Mouse (Mus musculus): ENCODE results near the gene Gstcd. TPM values are rescaled to one million over a fixed set of nuclear protein-coding genes. Genes with fewer than 3 reads are reported as not detected.

Gene Gstcd
- total RNA-seq, 2 experiments from 2014 or later: 17.5 to 33.1 TPM

DNA sequence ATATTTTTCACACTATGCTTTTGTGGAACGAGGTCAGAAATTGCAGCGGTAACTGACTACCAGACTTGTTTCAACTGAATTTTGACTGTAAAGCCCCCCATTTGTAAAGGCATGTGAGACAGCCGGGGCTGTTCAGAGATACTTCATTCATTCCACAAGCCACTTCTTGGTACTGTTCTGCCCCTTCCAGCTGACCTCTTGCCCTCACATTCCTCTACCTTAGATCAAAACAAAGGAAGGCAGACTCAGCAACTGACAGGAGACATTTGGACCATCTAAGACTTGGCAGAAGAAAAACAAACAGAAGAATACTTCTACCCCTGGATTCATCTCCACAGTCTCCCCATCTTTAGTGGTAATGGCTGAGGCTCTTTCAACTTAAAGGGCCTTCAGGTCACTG is 147.2 kb downstream of the Gstcd start:
- no peak for ATAC-seq (replicated peaks; ENCODE audit: poor library complexity, severe bottlenecking)

DNA sequence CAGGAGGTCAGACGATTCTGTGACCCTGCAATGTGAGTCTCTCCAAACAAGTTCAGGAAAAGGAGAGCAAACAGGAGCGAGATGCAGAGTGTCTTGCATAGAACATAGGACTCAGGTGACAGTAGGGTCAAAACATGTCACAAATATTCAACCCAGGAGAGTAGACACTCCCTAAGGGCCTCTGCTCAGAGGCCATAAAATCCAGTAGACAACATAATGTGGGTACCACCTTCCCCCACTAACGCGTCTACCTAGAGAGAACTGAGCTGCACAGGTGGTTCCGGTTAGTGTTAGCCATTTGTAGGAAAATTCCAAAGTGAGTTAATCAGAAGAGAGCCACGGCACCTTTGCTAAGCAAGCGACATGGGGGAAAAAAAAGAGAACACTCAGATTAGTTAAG is 147.6 kb downstream of the Gstcd start:
- ATAC-seq (replicated peaks; ENCODE audit: poor library complexity, severe bottlenecking): no peak

DNA sequence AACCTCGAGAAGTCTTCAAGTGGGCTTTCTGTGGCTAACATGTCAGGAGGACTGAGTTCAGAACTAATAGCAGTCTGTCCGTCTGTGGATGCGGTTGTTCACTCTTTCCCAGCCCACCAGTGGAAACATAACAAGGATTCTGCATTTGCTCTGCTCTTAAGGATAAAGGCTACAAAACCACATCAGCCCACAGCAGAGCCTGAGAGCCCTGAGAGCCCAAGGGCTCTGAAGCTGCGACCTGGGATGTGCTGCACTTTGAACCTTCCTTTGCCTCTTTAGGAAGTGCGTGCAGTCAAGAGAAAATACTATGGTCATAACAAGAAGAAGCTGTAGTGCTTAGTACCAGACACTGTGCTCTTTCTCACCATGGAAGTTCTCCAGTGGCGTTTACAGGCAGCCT is 149.1 kb downstream of the Gstcd start:
- ATAC-seq (replicated peaks; ENCODE audit: poor library complexity, severe bottlenecking): no peak

DNA sequence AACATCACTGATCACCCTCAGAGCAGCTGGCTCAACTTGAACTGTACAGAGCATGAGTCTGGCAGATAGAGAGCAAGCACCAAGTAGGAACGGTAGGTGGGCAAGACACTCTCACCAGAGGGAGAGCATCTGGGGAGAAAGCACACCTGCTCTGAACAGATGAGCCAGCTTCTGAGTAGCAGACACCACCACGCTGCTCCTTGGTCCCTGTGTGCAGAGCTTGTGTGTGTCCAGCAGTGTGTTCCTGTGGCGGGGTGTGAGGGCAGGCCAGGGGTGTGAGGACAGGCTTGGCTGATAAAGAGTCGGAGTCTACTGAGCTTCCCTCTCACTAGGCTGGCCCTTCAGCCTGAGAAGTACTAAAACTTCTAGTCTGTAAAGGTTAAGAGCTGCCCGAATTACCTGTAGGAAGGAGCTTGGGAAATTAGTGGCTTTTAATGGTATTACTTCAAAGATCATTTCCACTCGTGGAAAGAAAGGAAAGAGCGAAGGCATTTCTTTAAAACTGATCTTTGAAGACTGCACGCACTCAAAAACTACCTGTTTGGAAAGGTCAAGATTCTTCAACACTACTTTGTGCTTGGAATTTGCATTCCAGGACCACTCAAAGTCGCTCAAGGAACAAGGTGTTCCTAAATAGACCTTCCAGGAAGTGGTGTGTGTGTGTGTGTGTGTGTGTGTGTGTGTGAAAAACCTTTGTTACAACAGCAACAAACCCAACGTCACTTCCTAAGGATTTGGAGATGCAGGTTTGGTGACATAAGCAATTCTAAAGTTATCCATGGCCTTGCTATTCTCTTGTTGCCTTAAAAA is 151.4 kb downstream of the Gstcd start:
- no peak for ATAC-seq (replicated peaks; ENCODE audit: poor library complexity, severe bottlenecking)

DNA sequence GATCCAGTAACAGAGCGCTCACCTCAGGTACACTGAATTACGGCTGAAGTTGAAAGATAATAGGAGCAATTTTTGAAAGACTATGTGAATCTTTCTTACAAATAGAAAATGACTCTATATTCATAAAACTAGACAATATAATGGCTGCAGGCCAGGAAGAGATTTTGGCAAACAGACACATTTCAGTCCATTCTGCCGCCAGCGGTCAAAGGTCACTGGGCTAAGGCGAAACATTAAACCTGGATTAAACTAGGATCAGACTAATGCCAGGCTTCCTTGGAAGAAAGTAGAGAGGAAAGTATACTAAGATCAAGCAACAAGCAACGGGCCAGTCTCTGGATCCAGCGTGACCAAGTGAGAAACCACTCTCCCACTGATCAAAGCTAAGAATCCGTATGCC is 152.8 kb downstream of the Gstcd start:
- ATAC-seq (replicated peaks; ENCODE audit: poor library complexity, severe bottlenecking): no peak

DNA sequence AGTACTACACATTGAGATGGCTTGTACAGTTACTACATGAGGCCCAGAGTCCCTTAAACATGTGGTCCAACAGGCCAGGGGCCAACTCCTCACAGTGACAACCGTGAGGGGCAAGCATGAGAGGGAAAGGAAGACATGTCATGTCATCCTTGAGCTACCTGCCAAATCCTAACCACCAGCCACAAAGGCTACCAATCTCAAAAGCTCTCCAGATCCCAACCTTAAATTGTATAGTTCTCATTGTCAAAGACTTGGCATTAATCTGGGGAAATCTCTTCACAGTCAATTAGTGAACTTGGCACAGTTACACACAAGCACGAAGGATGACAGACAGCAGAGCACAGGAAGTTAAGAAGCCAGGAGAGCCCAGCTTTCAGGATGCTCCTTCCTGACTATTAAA is 157.2 kb downstream of the Gstcd start:
- no peak for ATAC-seq (replicated peaks; ENCODE audit: poor library complexity, severe bottlenecking)

Other genes with a start within 250 kb of the Gstcd start
- not detected in 2 replicates for gene Npnt, start 141.7 kb downstream of the Gstcd start, total RNA-seq (2014; fragmentation: Nextera tagmentation)
- not detected in 2 replicates for gene Npnt, start 141.7 kb downstream of the Gstcd start, total RNA-seq (2017)
- 20.7 and 32.7 TPM in 2 replicates for gene Ints12, start 193 bp downstream of the Gstcd start, total RNA-seq (2014; fragmentation: Nextera tagmentation)
- 15.8 and 16.3 TPM in 2 replicates for gene Ints12, start 193 bp downstream of the Gstcd start, total RNA-seq (2017)
- not detected in 2 replicates for gene Arhgef38, start 142.9 kb upstream of the Gstcd start, total RNA-seq (2014; fragmentation: Nextera tagmentation)
- gene Arhgef38, start 142.9 kb upstream of the Gstcd start, total RNA-seq (2017): not detected in 2 replicates
- gene Ppa2, start 218.1 kb upstream of the Gstcd start, total RNA-seq (2014; fragmentation: Nextera tagmentation): 58.2 and 67.4 TPM in 2 replicates
- 46.5 and 49.3 TPM in 2 replicates for gene Ppa2, start 218.1 kb upstream of the Gstcd start, total RNA-seq (2017)